Mouse (Mus musculus) hindbrain, postnatal 0 days (tissue): ENCODE results near the gene Tbx21. TPM values are rescaled to one million over a fixed set of nuclear protein-coding genes. Genes with fewer than 3 reads are reported as not detected.

Source experiments
- ATAC-seq: fragments of 200-750 bp; cut with Nextera tagmentation; 2 replicates; pipeline ENCODE4 v1.8.0; 2017; ENCODE audit warnings: mild to moderate bottlenecking, moderate TSS enrichment, moderate library complexity
- DNase-seq: peaks from one replicate; pipeline ENCODE4 v3.0.0-alpha.2; 2015; ENCODE audit warnings: low spot score
- H3K27ac ChIP-seq: fragments of 300-500 bp; sonication (generic); 2 replicates; pipeline ENCODE4 v1.5.1; 2014; ENCODE audit warnings: mild to moderate bottlenecking
- H3K27me3 ChIP-seq: fragments of 300-500 bp; sonication (generic); 2 replicates; pipeline ENCODE4 v1.6.1; 2014; ENCODE audit warnings: low read length, mixed read lengths; ENCODE audit not compliant: insufficient read depth
- H3K36me3 ChIP-seq: fragments of 300-500 bp; sonication (generic); 2 replicates; pipeline ENCODE4 v1.6.1; 2014; ENCODE audit warnings: low read length, mixed read lengths; ENCODE audit not compliant: insufficient read depth
- H3K4me1 ChIP-seq: fragments of 300-500 bp; sonication (generic); 2 replicates; pipeline ENCODE4 v1.6.1; 2014; ENCODE audit warnings: antibody characterized with exemption, low read length, mixed read lengths; ENCODE audit not compliant: insufficient read depth
- H3K4me2 ChIP-seq: fragments of 300-500 bp; sonication (generic); 2 replicates; pipeline ENCODE4 v1.6.1; 2014; ENCODE audit warnings: low read depth, mild to moderate bottlenecking, low read length, moderate library complexity, mixed read lengths
- H3K4me3 ChIP-seq: fragments of 300-500 bp; sonication (generic); 2 replicates; pipeline ENCODE4 v1.5.1; 2014; ENCODE audit warnings: low read length
- H3K9ac ChIP-seq: fragments of 300-500 bp; sonication (generic); replicated peaks from 2 replicates; pipeline ENCODE4 v1.6.1; 2014; ENCODE audit warnings: mild to moderate bottlenecking, low read length, moderate library complexity, mixed read lengths
- H3K9me3 ChIP-seq: fragments of 300-500 bp; sonication (generic); 2 replicates; pipeline ENCODE4 v1.6.1; 2016; ENCODE audit warnings: low read length, mixed read lengths
- CTCF ChIP-seq: IDR thresholded peaks from 2 replicates; pipeline ENCODE4 v1.5.1; 2016; ENCODE audit warnings: antibody characterized with exemption, control low read depth, low read depth
- WGBS: fragments of 180-500 bp; shearing (Covaris S2); extraction: QIAGEN DNeasy Blood & Tissue Kit; methylation state at CpG from one replicate; pipeline ENCODE4 v1.1.7; 2014; 5-methylcytosine and 5-hydroxymethylcytosine counted together
- microRNA-seq, 2 experiments: library from miRNA; unstranded; fragments of <30 nt; microRNA quantifications; one replicate each; pipeline ENCODE4; 2016
- polyA plus RNA-seq: library from polyadenylated mRNA; unstranded; fragments of >200 nt; fragmentation: Nextera tagmentation; extraction: Ambion mirVana; gene quantifications from 2 replicates; pipeline ENCODE4 v1.2.1, GENCODE M21; 2015
- total RNA-seq: library from RNA; depleted of rRNA; stranded (reverse); fragments of >200 nt; gene quantifications from 2 replicates; pipeline ENCODE4 v1.2.3, GENCODE M21; 2014; rRNA removed

Gene Tbx21
- total and polyA plus RNA-seq, 2 experiments from 2014 or later, result 0.16 to 0.89 TPM

- Histone ChIP-seq H3K9me3 (no peaks in the 10 kb centered on the region), H3K4me1 (peaks cover 22% of the 10 kb centered on the region), H3K4me3 (no peak overlapping the region), H3K36me3 (peaks cover 17% of the 10 kb centered on the region; the same call in 1 of the 2 replicates), H3K27ac (peak overlapping the region; percentile 78; the same call in 1 of the 2 replicates), H3K9ac (no peak overlapping the region), H3K27me3 (no peaks in the 10 kb centered on the region), H3K4me2 (no peak overlapping the region)
- DNase-seq, result no peak
- ATAC-seq, result no peak
- WGBS, result 73% methylated on average over 6 of the region's 6 CpGs
- no peak for TF ChIP-seq CTCF
Measured at GRCm38 (mm10) chr11:97049492-97050085, 65.5 kb downstream of the Tbx21 start.

GRCm38 (mm10) chr11:97048090-97048650 is 67.0 kb downstream of the Tbx21 start:
- H3K9me3 ChIP-seq, result no peaks in the 10 kb centered on the region
- H3K4me3 ChIP-seq, result no peak overlapping the region
- H3K4me1 ChIP-seq, result peaks cover 22% of the 10 kb centered on the region
- 79% methylated on average over 8 of the region's 8 CpGs for WGBS
- 0 out of 2 replicates have a peak, but pooled peaks cover 6% of the 10 kb centered on the region for H3K36me3 ChIP-seq
- H3K9ac ChIP-seq, result no peak overlapping the region
- no peaks in the 10 kb centered on the region for H3K27me3 ChIP-seq
- ATAC-seq, result no peak
- no peak for DNase-seq
- no peak for TF ChIP-seq CTCF
- H3K4me2 ChIP-seq, result no peak overlapping the region
- H3K27ac ChIP-seq, result no peak overlapping the region

Small RNA genes lying within 50 kb of the gene (microRNA-seq; reads per million reads assigned to microRNA genes)
- gene Mir7235 (0 to 0.53 reads per million in 2 experiments), gene Mir8103 (0.53 to 0.72 reads per million in 2 experiments)

Other genes with a start within 250 kb of the Tbx21 start
- 44.9 and 56.5 TPM in 2 replicates for gene Cdk5rap3, start 198.8 kb downstream of the Tbx21 start, total RNA-seq
- gene Cdk5rap3, start 198.8 kb downstream of the Tbx21 start, polyA plus RNA-seq, result 77.1 and 87.8 TPM in 2 replicates
- gene Prr15l, start 187.2 kb downstream of the Tbx21 start, total RNA-seq, result 0.10 and 0.75 TPM in 2 replicates
- gene Prr15l, start 187.2 kb downstream of the Tbx21 start, polyA plus RNA-seq, result 0.19 and 0.71 TPM in 2 replicates
- 31.5 and 37.2 TPM in 2 replicates for gene Pnpo, start 171.3 kb downstream of the Tbx21 start, total RNA-seq
- 37.3 and 38.3 TPM in 2 replicates for gene Pnpo, start 171.3 kb downstream of the Tbx21 start, polyA plus RNA-seq
- 7.3 and 8.8 TPM in 2 replicates for gene Sp2, start 132.4 kb downstream of the Tbx21 start, total RNA-seq
- gene Sp2, start 132.4 kb downstream of the Tbx21 start, polyA plus RNA-seq, result 11.9 and 14.4 TPM in 2 replicates
- 0.18 and 0.99 TPM in 2 replicates for gene Sp6, start 101.9 kb downstream of the Tbx21 start, total RNA-seq
- gene Sp6, start 101.9 kb downstream of the Tbx21 start, polyA plus RNA-seq, result 0.38 and 0.54 TPM in 2 replicates
- 10.5 and 24.0 TPM in 2 replicates for gene Scrn2, start 85.4 kb downstream of the Tbx21 start, total RNA-seq
- 12.4 and 13.8 TPM in 2 replicates for gene Scrn2, start 85.4 kb downstream of the Tbx21 start, polyA plus RNA-seq
- gene Lrrc46, start 73.9 kb downstream of the Tbx21 start, total RNA-seq, result 0.36 and 3.5 TPM in 2 replicates
- gene Lrrc46, start 73.9 kb downstream of the Tbx21 start, polyA plus RNA-seq, result 3.5 and 4.1 TPM in 2 replicates
- gene Mrpl10, start 73.8 kb downstream of the Tbx21 start, total RNA-seq, result 64.6 and 69.3 TPM in 2 replicates
- 64.9 and 66.6 TPM in 2 replicates for gene Mrpl10, start 73.8 kb downstream of the Tbx21 start, polyA plus RNA-seq
- gene Osbpl7, start 64.7 kb downstream of the Tbx21 start, total RNA-seq, result 11.5 and 14.6 TPM in 2 replicates
- gene Osbpl7, start 64.7 kb downstream of the Tbx21 start, polyA plus RNA-seq, result 12.5 and 13.2 TPM in 2 replicates
- gene Tbkbp1, start 36.2 kb upstream of the Tbx21 start, total RNA-seq, result 45.4 and 53.8 TPM in 2 replicates
- gene Tbkbp1, start 36.2 kb upstream of the Tbx21 start, polyA plus RNA-seq, result 9.6 and 10.1 TPM in 2 replicates
- 97.9 and 100 TPM in 2 replicates for gene Kpnb1, start 72.5 kb upstream of the Tbx21 start, total RNA-seq
- 26.1 and 26.9 TPM in 2 replicates for gene Kpnb1, start 72.5 kb upstream of the Tbx21 start, polyA plus RNA-seq
- gene Npepps, start 165.3 kb upstream of the Tbx21 start, total RNA-seq, result 35.0 and 69.2 TPM in 2 replicates
- 99.8 and 102 TPM in 2 replicates for gene Npepps, start 165.3 kb upstream of the Tbx21 start, polyA plus RNA-seq
- gene Mrpl45, start 200.4 kb upstream of the Tbx21 start, total RNA-seq, result 21.2 and 22.5 TPM in 2 replicates
- 35.1 and 39.5 TPM in 2 replicates for gene Mrpl45, start 200.4 kb upstream of the Tbx21 start, polyA plus RNA-seq
- gene Gpr179, start 236.7 kb upstream of the Tbx21 start, total RNA-seq, result 1.8 and 1.9 TPM in 2 replicates
- 0.61 and 1.0 TPM in 2 replicates for gene Gpr179, start 236.7 kb upstream of the Tbx21 start, polyA plus RNA-seq
- gene Socs7, start 247.2 kb upstream of the Tbx21 start, total RNA-seq, result 49.5 and 59.0 TPM in 2 replicates
- 5.5 and 5.9 TPM in 2 replicates for gene Socs7, start 247.2 kb upstream of the Tbx21 start, polyA plus RNA-seq